Mouse (Mus musculus) embryonic fibroblast, embryonic 13.5 days (primary cell): ENCODE measurements at regions not wholly inside any gene's neighbourhood (a gene's known extent, or its start where the extent isn't known, plus 50 kb on each side); places are given as distances from the start of the nearest gene placed in this dataset.

Experiments used
- H3K27ac ChIP-seq: 2 replicates; pipeline ENCODE4 v1.5.1; 2012; ENCODE audit warnings: low read length, control low read depth, inconsistent platforms; ENCODE audit not compliant: insufficient read depth
- H3K4me1 ChIP-seq: 2 replicates; pipeline ENCODE4 v1.6.1; 2011; ENCODE audit warnings: low read length; ENCODE audit not compliant: control insufficient read depth, insufficient read depth
- H3K4me3 ChIP-seq: 2 replicates; pipeline ENCODE4 v1.5.1; 2011; ENCODE audit warnings: mild to moderate bottlenecking, control low read depth, low read length; ENCODE audit not compliant: insufficient read depth
- CTCF ChIP-seq: IDR thresholded peaks from 2 replicates; pipeline ENCODE4 v1.5.1; 2011; ENCODE audit warnings: mild to moderate bottlenecking, control low read depth, low read length, moderate library complexity, borderline replicate concordance; ENCODE audit not compliant: insufficient read depth
- POLR2A ChIP-seq: IDR thresholded peaks from 2 replicates; pipeline ENCODE4 v1.6.1; 2011; ENCODE audit warnings: low read depth, mild to moderate bottlenecking, control low read depth, low read length, moderate library complexity

GRCm38 (mm10) chr2:169452956-169453355, 134.6 kb downstream of the Gm11011 start:
- TF ChIP-seq CTCF (no peak), POLR2A (no peak)
- H3K4me1 ChIP-seq = no peaks in the 10 kb centered on the region; the same call in 1 of the 2 replicates
- no peak overlapping the region for H3K27ac ChIP-seq
- H3K4me3 ChIP-seq = no peak overlapping the region

- Histone ChIP-seq H3K4me3 (no peak overlapping the region), H3K27ac (no peak overlapping the region), H3K4me1 (no peaks in the 10 kb centered on the region)
- TF ChIP-seq CTCF = no peak
- no peak for TF ChIP-seq POLR2A
Observed at GRCm38 (mm10) chr2:169450801-169451200, 136.7 kb downstream of the Gm11011 start.

- Histone ChIP-seq H3K4me3 (no peak overlapping the region), H3K4me1 (no peaks in the 10 kb centered on the region), H3K27ac (no peak overlapping the region)
- no peak for TF ChIP-seq CTCF
- TF ChIP-seq POLR2A = no peak
Observed at GRCm38 (mm10) chr2:169447495-169448280, 139.9 kb downstream of the Gm11011 start.

GRCm38 (mm10) chr2:169445877-169446276, 141.7 kb downstream of the Gm11011 start:
- TF ChIP-seq POLR2A (no peak), CTCF (no peak)
- Histone ChIP-seq H3K27ac (no peak overlapping the region), H3K4me1 (no peaks in the 10 kb centered on the region), H3K4me3 (no peak overlapping the region)

- H3K4me1 ChIP-seq = no peaks in the 10 kb centered on the region
- TF ChIP-seq CTCF (no peak), POLR2A (no peak)
- H3K4me3 ChIP-seq = no peak overlapping the region
- no peak overlapping the region for H3K27ac ChIP-seq
Observed at GRCm38 (mm10) chr2:169445371-169445770, 142.2 kb downstream of the Gm11011 start.

- Histone ChIP-seq H3K4me3 (no peak overlapping the region), H3K27ac (no peak overlapping the region), H3K4me1 (no peaks in the 10 kb centered on the region)
- TF ChIP-seq CTCF (no peak), POLR2A (no peak)
Observed at GRCm38 (mm10) chr2:169443271-169443670, 144.3 kb downstream of the Gm11011 start.

GRCm38 (mm10) chr2:169431516-169431915, 156.0 kb downstream of the Gm11011 start:
- no peak for TF ChIP-seq CTCF
- TF ChIP-seq POLR2A = no peak

GRCm38 (mm10) chr2:169429411-169429810, 158.1 kb downstream of the Gm11011 start:
- no peak overlapping the region for H3K4me3 ChIP-seq
- no peak overlapping the region for H3K27ac ChIP-seq
- TF ChIP-seq POLR2A (no peak), CTCF (no peak)
- no peaks in the 10 kb centered on the region for H3K4me1 ChIP-seq

More at GRCm38 (mm10) chr2:169431516-169431915, 156.0 kb downstream of the Gm11011 start:
- H3K27ac ChIP-seq = no peak overlapping the region
- no peak overlapping the region for H3K4me3 ChIP-seq
- no peaks in the 10 kb centered on the region for H3K4me1 ChIP-seq

- no peak overlapping the region for H3K4me3 ChIP-seq
- no peak for TF ChIP-seq CTCF
- no peak for TF ChIP-seq POLR2A
- H3K4me1 ChIP-seq = no peaks in the 10 kb centered on the region
- H3K27ac ChIP-seq = no peak overlapping the region
Observed at GRCm38 (mm10) chr2:169424166-169424920, 163.2 kb downstream of the Gm11011 start.

- no peaks in the 10 kb centered on the region for H3K4me1 ChIP-seq
- H3K4me3 ChIP-seq = no peak overlapping the region
- H3K27ac ChIP-seq = no peak overlapping the region
- TF ChIP-seq POLR2A (no peak), CTCF (no peak)
Observed at GRCm38 (mm10) chr2:169412361-169412760, 175.2 kb downstream of the Gm11011 start.

GRCm38 (mm10) chr2:169410080-169410479, 177.5 kb downstream of the Gm11011 start:
- TF ChIP-seq CTCF = no peak
- no peak for TF ChIP-seq POLR2A
- Histone ChIP-seq H3K27ac (no peak overlapping the region), H3K4me3 (no peak overlapping the region), H3K4me1 (no peaks in the 10 kb centered on the region)
